14 mouse cellular contexts compared by ENCODE assay signal in genomic region chr14:11835706-11836445, GRCm38 (mm10).
"Had no signal": no experiment of that assay in that cellular context is flagged by ENCODE, and none has a peak within 500 bp of the region (broad histone marks: within the 10 kb centered on the region; RNA-seq: fewer than 3 reads in every experiment).

No protein-coding gene starts in this region.

- H3K36me3 ChIP-seq: limb, embryonic 15.5 days; liver, embryonic 12.5 days; midbrain, embryonic 15.5 days; neural tube, embryonic 12.5 days had no signal

- DNase-seq: kidney, adult 18-20 months; kidney, postnatal 10 days; kidney, postnatal 4 days; lung, embryonic 14.5 days; lung, postnatal 10 days; lung, postnatal 4 days had no signal

- H3K4me2 ChIP-seq: limb, embryonic 15.5 days; liver, embryonic 12.5 days; lung, embryonic 14.5 days; midbrain, embryonic 11.5 days; midbrain, embryonic 15.5 days; neural tube, embryonic 12.5 days had no signal

- ATAC-seq: liver, embryonic 12.5 days; midbrain, embryonic 15.5 days had no signal

- H3K9ac ChIP-seq: limb, embryonic 15.5 days; liver, embryonic 12.5 days; lung, embryonic 14.5 days; midbrain, embryonic 15.5 days; neural tube, embryonic 12.5 days had no signal

- H3K27ac ChIP-seq: layer of hippocampus, adult 2 months; left cerebral cortex, adult 2 months; limb, embryonic 15.5 days; liver, embryonic 12.5 days; midbrain, embryonic 15.5 days; neural tube, embryonic 12.5 days had no signal

- H3K27me3 ChIP-seq: limb, embryonic 15.5 days; liver, embryonic 12.5 days; megakaryocyte, embryonic 14.5 days; midbrain, embryonic 15.5 days; neural tube, embryonic 12.5 days had no signal

- H3K4me3 ChIP-seq: layer of hippocampus, adult 2 months; left cerebral cortex, adult 2 months; limb, embryonic 15.5 days; liver, embryonic 12.5 days; megakaryocyte, embryonic 14.5 days; midbrain, embryonic 15.5 days; neural tube, embryonic 12.5 days had no signal

- H3K4me1 ChIP-seq: limb, embryonic 15.5 days; liver, embryonic 12.5 days; megakaryocyte, embryonic 14.5 days; neural tube, embryonic 12.5 days had no signal

- H3K9me3 ChIP-seq: limb, embryonic 15.5 days; liver, embryonic 12.5 days; megakaryocyte, embryonic 14.5 days; midbrain, embryonic 15.5 days; neural tube, embryonic 12.5 days had no signal
